Mouse (Mus musculus) gastrocnemius, postnatal 10 days (tissue): ENCODE results near the gene Pik3ap1. TPM values are rescaled to one million over a fixed set of nuclear protein-coding genes. Genes with fewer than 3 reads are reported as not detected.

Source experiments
- total RNA-seq, 2 experiments: library from RNA; stranded (reverse); gene quantifications; 2 replicates each; pipeline ENCODE4 v1.2.3; 2021

Gene Pik3ap1
- total RNA-seq, 2 experiments from 2014 or later = 0.87 to 2.7 TPM

Other genes with a start within 250 kb of the Pik3ap1 start
- under 1 TPM; 0.42 to 0.52 TPM for gene Tll2, start 178.3 kb downstream of the Pik3ap1 start, total RNA-seq
- 10 to 100 TPM; 92.6 to 99.5 TPM for gene Tm9sf3, start 121.1 kb downstream of the Pik3ap1 start, total RNA-seq
- gene Lcor, start 97.5 kb upstream of the Pik3ap1 start, total RNA-seq = 10 to 100 TPM; 14.9 to 20.0 TPM
- 1 to 10 TPM; 7.7 to 9.8 TPM for gene Gm340, start 197.3 kb upstream of the Pik3ap1 start, total RNA-seq